In genomic region chr10:80130403-80131031, GRCm38 (mm10) we compare ENCODE assay signal across 10 mouse cellular contexts. TPM values are rescaled to one million over a fixed set of nuclear protein-coding genes. Genes with fewer than 3 reads are reported as not detected.
DNase-seq lines count a peak whose midpoint lies in the region; ATAC-seq and TF ChIP-seq lines count a peak whose summit lies in the region.
"Had no signal": no experiment of that assay in that cellular context is flagged by ENCODE, and none has a peak within 500 bp of the region (broad histone marks: within the 10 kb centered on the region; RNA-seq: fewer than 3 reads in every experiment).

No protein-coding gene starts in this region.

- H3K27ac ChIP-seq in heart, embryonic 10.5 days = no peak overlapping the region
- 0 out of 2 replicates have a peak overlapping the region, but pooled peaks have one; percentile 18 for H3K27ac ChIP-seq in stomach, postnatal 0 days (replicated peaks)
- H3K27ac ChIP-seq: embryonic facial prominence, embryonic 13.5 days had no signal

- H3K4me1 ChIP-seq in heart, embryonic 10.5 days = peaks cover 42% of the 10 kb centered on the region
- H3K4me1 ChIP-seq in stomach, postnatal 0 days (replicated peaks; ENCODE audit: control insufficient read depth, insufficient read depth) = no peaks in the 10 kb centered on the region

- H3K4me3 ChIP-seq in heart, embryonic 10.5 days = peak overlapping the region; percentile 48; the same call in 1 of the 2 replicates
- no peak overlapping the region for H3K4me3 ChIP-seq in stomach, postnatal 0 days (ENCODE audit: low read depth, low read length)

- peak; percentile 34 for ATAC-seq in stomach, postnatal 0 days (ENCODE audit: low FRiP score, low TSS enrichment)

- TF ChIP-seq EP300 in stomach, postnatal 0 days (optimal IDR thresholded peaks at IDR 0.05) = no peak

- peaks cover 89% of the 10 kb centered on the region for H3K36me3 ChIP-seq in heart, embryonic 10.5 days
- H3K36me3 ChIP-seq in stomach, postnatal 0 days (ENCODE audit: control insufficient read depth, insufficient read depth, low read length) = peaks cover 50% of the 10 kb centered on the region

- no peak overlapping the region for H3K9ac ChIP-seq in stomach, postnatal 0 days (ENCODE audit: low read length)

- DNase-seq in heart, embryonic 10.5 days (ENCODE audit: low spot score) = no peak
- DNase-seq in heart, postnatal 4 days = no peak
- peak; percentile 58 for DNase-seq in urinary bladder, postnatal 14 days (ENCODE audit: low spot score)
- DNase-seq in urinary bladder, adult 18-20 months (ENCODE audit: low spot score in 2 of 2) = no peak
- DNase-seq in kidney, postnatal 36 days = peak; percentile 79 to 82
- peak; percentile 82 for DNase-seq in stomach, postnatal 0 days (ENCODE audit: low spot score)
- no peak for DNase-seq in thymus, postnatal 14 days
- no peak for DNase-seq in cerebellum, adult 11-12 months
- DNase-seq: thymus, adult 2 months had no signal

- H3K4me2 ChIP-seq in stomach, postnatal 0 days (replicated peaks; ENCODE audit: low read depth) = no peak overlapping the region

- TF ChIP-seq CTCF in stomach, postnatal 0 days (IDR thresholded peaks at IDR 0.05; ENCODE audit: low read depth) = peak; percentile 27; the same call in 1 of the 2 replicates

- WGBS in heart, embryonic 10.5 days = 84% methylated on average over 18 of the region's 18 CpGs
- 59% methylated on average over 18 of the region's 18 CpGs for WGBS in stomach, postnatal 0 days

- H3K9me3 ChIP-seq in heart, embryonic 10.5 days = no peaks in the 10 kb centered on the region
- no peaks in the 10 kb centered on the region for H3K9me3 ChIP-seq in stomach, postnatal 0 days (ENCODE audit: control insufficient read depth, low read length)
- H3K9me3 ChIP-seq: embryonic facial prominence, embryonic 13.5 days had no signal

- H3K27me3 ChIP-seq in heart, embryonic 10.5 days (ENCODE audit: insufficient read depth, poor library complexity, severe bottlenecking) = peaks cover 32% of the 10 kb centered on the region
- no peaks in the 10 kb centered on the region for H3K27me3 ChIP-seq in stomach, postnatal 0 days (ENCODE audit: control insufficient read depth, insufficient read depth, low read length)

RNA-seq across cellular contexts. Expression of gene Atp5d, which starts 7.9 kb away (rescaled TPM):
- 689 and 872 TPM in 2 replicates for polyA plus RNA-seq in heart, embryonic 10.5 days (2016; fragmentation: Nextera tagmentation; extraction: Ambion mirVana)
- 1,000 to 10,000 TPM in 1 of 2 experiments, 100 to 1,000 TPM in 1; 966 to 1,003 TPM for total RNA-seq in heart, postnatal 4 days (2021)
- polyA plus RNA-seq in stomach, postnatal 0 days (2015; fragmentation: Nextera tagmentation; extraction: Ambion mirVana) = 679 and 705 TPM in 2 replicates

RNA-seq across cellular contexts. Expression of gene Cbarp, which starts 10.1 kb away (rescaled TPM):
- 2.0 and 4.0 TPM in 2 replicates for polyA plus RNA-seq in heart, embryonic 10.5 days (2016; fragmentation: Nextera tagmentation; extraction: Ambion mirVana)
- total RNA-seq in heart, postnatal 4 days (2021) = 1 to 10 TPM; 3.7 to 5.1 TPM
- 4.2 and 4.3 TPM in 2 replicates for polyA plus RNA-seq in stomach, postnatal 0 days (2015; fragmentation: Nextera tagmentation; extraction: Ambion mirVana)

RNA-seq across cellular contexts. Expression of gene Stk11, which starts 14.9 kb away (rescaled TPM):
- 12.4 and 17.8 TPM in 2 replicates for polyA plus RNA-seq in heart, embryonic 10.5 days (2016; fragmentation: Nextera tagmentation; extraction: Ambion mirVana)
- total RNA-seq in heart, postnatal 4 days (2021) = 10 to 100 TPM; 98.7 to 99.9 TPM
- polyA plus RNA-seq in stomach, postnatal 0 days (2015; fragmentation: Nextera tagmentation; extraction: Ambion mirVana) = 10.3 and 11.2 TPM in 2 replicates

RNA-seq across cellular contexts. Expression of gene Midn, which starts 17.6 kb away (rescaled TPM):
- 16.1 and 24.4 TPM in 2 replicates for polyA plus RNA-seq in heart, embryonic 10.5 days (2016; fragmentation: Nextera tagmentation; extraction: Ambion mirVana)
- total RNA-seq in heart, postnatal 4 days (2021) = 100 to 1,000 TPM; 145 to 163 TPM
- polyA plus RNA-seq in stomach, postnatal 0 days (2015; fragmentation: Nextera tagmentation; extraction: Ambion mirVana) = 8.5 and 9.6 TPM in 2 replicates

RNA-seq across cellular contexts. Expression of gene Sbno2, which starts 25.1 kb away (rescaled TPM):
- 14.8 and 15.6 TPM in 2 replicates for polyA plus RNA-seq in heart, embryonic 10.5 days (2016; fragmentation: Nextera tagmentation; extraction: Ambion mirVana)
- total RNA-seq in heart, postnatal 4 days (2021) = 10 to 100 TPM; 19.0 to 19.4 TPM
- 10.7 and 11.0 TPM in 2 replicates for polyA plus RNA-seq in stomach, postnatal 0 days (2015; fragmentation: Nextera tagmentation; extraction: Ambion mirVana)

Comparison
In these comparisons a context has a peak if more than half of its experiments do, and no peak if none do; other contexts are left out.
1. DNase-seq: peak in urinary bladder, postnatal 14 days (single experiment), kidney, postnatal 36 days (2 of 2) and stomach, postnatal 0 days (single experiment); none in heart, embryonic 10.5 days (single experiment), heart, postnatal 4 days (single experiment), urinary bladder, adult 18-20 months (0 of 2), thymus, postnatal 14 days (single experiment) and cerebellum, adult 11-12 months (single experiment).